20 mouse cellular contexts compared by ENCODE assay signal in the genomic region with DNA sequence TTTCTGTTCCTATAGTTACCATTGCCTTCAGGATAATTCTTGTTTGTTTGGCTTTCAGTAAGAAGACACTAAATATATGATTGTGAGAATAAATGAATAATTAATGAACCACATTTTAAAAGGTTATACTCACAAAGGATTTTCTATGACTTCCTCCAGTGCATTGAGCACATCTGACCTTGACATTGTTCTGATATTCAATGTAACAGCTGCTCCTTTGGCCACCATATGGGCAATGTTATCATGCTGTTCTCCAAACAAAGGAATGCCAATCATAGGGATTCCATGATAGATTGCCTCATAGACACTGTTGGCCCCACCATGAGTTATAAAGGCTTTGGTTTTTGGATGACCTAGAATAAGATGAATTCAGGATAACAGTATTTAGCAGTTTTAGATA. TPM values are rescaled to one million over a fixed set of nuclear protein-coding genes. Genes with fewer than 3 reads are reported as not detected.
"Had no signal": no experiment of that assay in that cellular context is flagged by ENCODE, and none has a peak within 500 bp of the region (broad histone marks: within the 10 kb centered on the region; RNA-seq: fewer than 3 reads in every experiment).

No protein-coding gene starts in this region.

RNA-seq across cellular contexts. Expression of gene Ugt2b37, which starts 12.5 kb away (rescaled TPM):
- polyA plus RNA-seq: cerebellum, adult 2 months; cortical plate, adult 2 months; embryonic facial prominence, embryonic 10.5 days; embryonic facial prominence, embryonic 11.5 days; embryonic facial prominence, embryonic 12.5 days; embryonic facial prominence, embryonic 13.5 days; embryonic facial prominence, embryonic 14.5 days; embryonic facial prominence, embryonic 15.5 days; erythroblast, embryonic 14.5 days; forebrain, embryonic 10.5 days; forebrain, embryonic 11.5 days; forebrain, embryonic 12.5 days; forebrain, embryonic 13.5 days; forebrain, embryonic 14.5 days; forebrain, embryonic 15.5 days; forebrain, embryonic 16.5 days; forebrain, postnatal 0 days; frontal cortex, adult 2 months; gonadal fat pad, adult 2 months; heart, adult 2 months had no signal
